Mouse (Mus musculus): Measurements from ENCODE around the gene Fggy. TPM values are rescaled to one million over a fixed set of nuclear protein-coding genes. Genes with fewer than 3 reads are reported as not detected.

Fggy gene
- polyA plus RNA-seq, 1 experiment from 2014 or later: 8.2 TPM

DNA sequence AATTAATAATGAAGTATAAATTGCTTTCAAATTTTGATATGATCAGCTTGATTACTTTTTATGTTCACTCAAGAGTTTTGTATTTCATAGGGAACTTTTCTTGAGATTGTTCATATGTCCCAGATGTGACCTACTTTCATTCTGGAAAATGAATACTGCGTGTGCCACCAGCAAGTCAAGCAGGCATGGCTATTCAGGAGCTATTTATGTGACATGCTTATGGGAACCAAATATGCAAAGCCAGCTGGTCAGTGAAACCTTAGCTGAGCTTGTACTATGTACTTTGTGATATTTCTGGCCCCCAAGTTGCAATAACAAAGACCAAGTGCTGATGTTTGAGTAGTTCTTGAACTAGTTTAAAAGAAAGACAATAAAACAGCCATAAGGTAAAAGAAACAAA, 390.6 kb downstream of the Fggy start:
- Histone ChIP-seq H3K4me3 (ENCODE audit: low read depth, low read length) (no peak overlapping the region), H3K27me3 (ENCODE audit: control insufficient read depth, insufficient read depth, low read length) (no peaks in the 10 kb centered on the region), H3K9me3 (ENCODE audit: control insufficient read depth, low read length) (no peaks in the 10 kb centered on the region), H3K27ac (ENCODE audit: low read depth, low read length) (no peak overlapping the region), H3K36me3 (ENCODE audit: control insufficient read depth, insufficient read depth, low read length) (no peaks in the 10 kb centered on the region), H3K4me1 (ENCODE audit: control insufficient read depth, insufficient read depth, low read length) (no peaks in the 10 kb centered on the region), H3K4me2 (no peak overlapping the region), H3K9ac (ENCODE audit: low read length) (no peak overlapping the region)
- DNase-seq (ENCODE audit: low spot score, missing footprints): no peak
- 86% methylated on average over 1 of the region's 1 CpGs for WGBS
- ATAC-seq (ENCODE audit: low FRiP score): no peak

DNA sequence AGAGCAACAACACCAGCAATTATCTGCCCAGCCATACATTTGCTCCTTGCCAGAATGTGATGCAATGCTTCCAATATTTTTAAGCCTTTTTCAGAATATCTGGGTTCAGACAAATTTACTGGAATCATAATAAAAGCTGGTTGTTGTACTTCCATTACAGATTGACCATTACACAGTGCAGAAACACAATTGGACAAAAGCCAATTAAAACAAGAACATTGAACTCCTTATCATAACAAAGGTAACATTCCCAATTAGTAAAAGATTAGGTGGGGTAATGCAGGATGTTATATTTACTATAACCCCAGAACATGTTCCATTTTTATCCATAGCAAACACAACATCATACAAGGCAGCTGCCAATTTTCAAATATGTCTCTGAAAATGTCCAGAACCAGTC, 396.0 kb downstream of the Fggy start:
- Histone ChIP-seq H3K36me3 (ENCODE audit: control insufficient read depth, insufficient read depth, low read length) (no peaks in the 10 kb centered on the region), H3K4me2 (no peak overlapping the region), H3K27me3 (ENCODE audit: control insufficient read depth, insufficient read depth, low read length) (no peaks in the 10 kb centered on the region), H3K4me3 (ENCODE audit: low read depth, low read length) (no peak overlapping the region), H3K4me1 (ENCODE audit: control insufficient read depth, insufficient read depth, low read length) (no peaks in the 10 kb centered on the region), H3K9ac (ENCODE audit: low read length) (no peak overlapping the region), H3K9me3 (ENCODE audit: control insufficient read depth, low read length) (no peaks in the 10 kb centered on the region), H3K27ac (ENCODE audit: low read depth, low read length) (no peak overlapping the region)
- DNase-seq (ENCODE audit: low spot score, missing footprints) (no peak), ATAC-seq (ENCODE audit: low FRiP score) (no peak)

- no peak within 1 kb of the TSS for H3K27ac ChIP-seq (ENCODE audit: low read depth, low read length)
- H3K9me3 ChIP-seq (ENCODE audit: control insufficient read depth, low read length): no peaks in the 10 kb centered on the region
- peak within 1 kb of the TSS; percentile 83 for H3K4me2 ChIP-seq
- no peaks in the 10 kb centered on the region; the same call in 1 of the 2 replicates for H3K27me3 ChIP-seq (ENCODE audit: control insufficient read depth, insufficient read depth, low read length)
- peak within 1 kb of the TSS; percentile 74 for H3K9ac ChIP-seq (ENCODE audit: low read length)
- no peaks in the 10 kb centered on the region for H3K4me1 ChIP-seq (ENCODE audit: control insufficient read depth, insufficient read depth, low read length)
- no peaks in the 10 kb centered on the region for H3K36me3 ChIP-seq (ENCODE audit: control insufficient read depth, insufficient read depth, low read length)
- under 1% methylated on average over 82 of the region's 82 CpGs for WGBS
- DNase-seq (ENCODE audit: low spot score, missing footprints): peak; percentile 96
- ATAC-seq (ENCODE audit: low FRiP score): peak; percentile 100
- peak within 1 kb of the TSS; percentile 62 for H3K4me3 ChIP-seq (ENCODE audit: low read depth, low read length)
Measured at GRCm38 (mm10) chr4:95966928-95967724, 409.8 kb downstream of the Fggy start, which contains the start of gene Hook1. Gene Hook1 (plus strand): TSS chr4:95967240.
